Mouse (Mus musculus): ENCODE results near the gene Slc6a6. TPM values are rescaled to one million over a fixed set of nuclear protein-coding genes. Genes with fewer than 3 reads are reported as not detected.

Gene Slc6a6
- polyA plus RNA-seq, 1 experiment from 2014 or later: 64.0 TPM

DNA sequence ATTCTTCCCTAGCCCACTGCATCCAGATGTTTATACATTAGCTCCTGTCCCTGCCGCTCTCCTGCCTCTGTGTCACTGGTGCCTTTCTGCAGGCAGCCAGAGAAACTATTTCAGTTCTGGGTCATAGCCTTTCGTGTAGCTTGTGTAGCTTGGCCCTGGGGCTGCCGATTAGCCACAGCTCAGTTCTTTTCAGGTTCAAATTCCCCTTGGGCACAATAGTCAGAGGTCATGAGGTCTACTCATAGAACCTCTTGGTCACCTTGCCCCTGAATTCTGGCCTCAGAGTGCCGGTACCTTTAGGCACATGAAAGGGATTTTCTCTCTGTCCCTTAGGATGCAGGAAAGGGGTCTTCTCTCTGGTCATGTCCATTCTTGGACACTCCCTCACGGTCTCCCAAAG lies 62.9 kb downstream of the Slc6a6 start:
- Histone ChIP-seq H3K9ac (ENCODE audit: low read depth, low read length) (no peak overlapping the region), H3K4me1 (replicated peaks; ENCODE audit: control insufficient read depth, insufficient read depth, low read length) (no peaks in the 10 kb centered on the region), H3K9me3 (ENCODE audit: control insufficient read depth, low read length) (no peaks in the 10 kb centered on the region), H3K4me3 (ENCODE audit: low read depth, low read length) (no peak overlapping the region), H3K27ac (ENCODE audit: low read depth, low read length) (no peak overlapping the region), H3K27me3 (ENCODE audit: control insufficient read depth, insufficient read depth, low read length) (no peaks in the 10 kb centered on the region), H3K4me2 (replicated peaks; ENCODE audit: low read depth, low read length) (no peak overlapping the region), H3K36me3 (ENCODE audit: control insufficient read depth, insufficient read depth, low read length) (peaks cover 16% of the 10 kb centered on the region)
- ATAC-seq (ENCODE audit: low FRiP score) (no peak), DNase-seq (ENCODE audit: low spot score) (no peak)
- WGBS: 65% methylated on average over 5 of the region's 5 CpGs

DNA sequence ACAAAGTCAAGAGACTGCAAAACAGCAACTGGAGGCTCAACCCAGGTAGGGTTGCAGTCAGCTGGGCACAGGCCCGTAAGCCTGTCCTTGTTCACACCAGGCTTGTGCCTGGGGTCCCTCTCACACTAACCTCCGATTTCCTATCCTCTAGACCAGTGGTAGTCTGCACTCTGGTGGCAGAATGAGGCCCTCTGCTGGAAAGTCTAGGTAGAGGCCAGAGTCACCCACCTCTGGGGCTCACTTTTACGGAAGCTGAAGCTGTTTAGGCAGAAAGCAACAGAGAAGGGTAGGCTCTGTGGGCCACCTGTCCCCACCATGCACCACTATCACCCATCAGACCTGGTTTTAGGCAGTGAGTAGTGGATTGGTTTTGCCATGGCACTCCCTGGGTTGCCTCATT lies 67.1 kb downstream of the Slc6a6 start:
- Histone ChIP-seq H3K9me3 (ENCODE audit: control insufficient read depth, low read length) (no peaks in the 10 kb centered on the region), H3K27me3 (ENCODE audit: control insufficient read depth, insufficient read depth, low read length) (no peaks in the 10 kb centered on the region), H3K9ac (ENCODE audit: low read depth, low read length) (no peak overlapping the region), H3K4me3 (ENCODE audit: low read depth, low read length) (no peak overlapping the region), H3K4me2 (replicated peaks; ENCODE audit: low read depth, low read length) (no peak overlapping the region), H3K36me3 (ENCODE audit: control insufficient read depth, insufficient read depth, low read length) (peaks cover 11% of the 10 kb centered on the region), H3K27ac (ENCODE audit: low read depth, low read length) (no peak overlapping the region), H3K4me1 (replicated peaks; ENCODE audit: control insufficient read depth, insufficient read depth, low read length) (no peaks in the 10 kb centered on the region)
- DNase-seq (ENCODE audit: low spot score) (peak; percentile 33), ATAC-seq (ENCODE audit: low FRiP score) (no peak)
- WGBS: 65% methylated on average over 3 of the region's 3 CpGs

DNA sequence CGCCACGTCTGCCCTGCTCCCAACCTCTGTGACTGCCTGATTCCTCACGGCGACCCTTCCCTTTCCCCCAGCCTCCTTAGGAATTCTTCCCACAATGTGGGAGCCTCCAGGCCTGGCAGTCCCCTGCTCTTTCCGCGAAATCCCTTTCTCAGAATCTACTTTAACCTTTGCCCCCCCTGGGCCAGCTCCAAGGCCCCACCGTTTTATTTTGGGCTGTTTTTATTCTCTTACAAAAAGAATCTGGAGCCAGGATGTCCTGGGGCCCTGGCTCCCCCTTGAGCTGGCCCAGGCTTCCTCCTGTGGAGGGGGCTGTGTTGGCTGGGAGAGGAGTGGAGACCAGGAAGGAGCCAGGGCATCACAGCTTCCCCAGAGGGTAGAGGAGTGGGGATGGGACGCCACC lies 69.0 kb downstream of the Slc6a6 start:
- Histone ChIP-seq H3K9ac (ENCODE audit: low read depth, low read length) (no peak overlapping the region), H3K4me1 (replicated peaks; ENCODE audit: control insufficient read depth, insufficient read depth, low read length) (no peaks in the 10 kb centered on the region), H3K27ac (ENCODE audit: low read depth, low read length) (no peak overlapping the region), H3K4me2 (replicated peaks; ENCODE audit: low read depth, low read length) (no peak overlapping the region), H3K27me3 (ENCODE audit: control insufficient read depth, insufficient read depth, low read length) (no peaks in the 10 kb centered on the region), H3K9me3 (ENCODE audit: control insufficient read depth, low read length) (no peaks in the 10 kb centered on the region), H3K4me3 (ENCODE audit: low read depth, low read length) (no peak overlapping the region), H3K36me3 (ENCODE audit: control insufficient read depth, insufficient read depth, low read length) (peaks cover 11% of the 10 kb centered on the region)
- no peak for DNase-seq (ENCODE audit: low spot score)
- no peak for ATAC-seq (ENCODE audit: low FRiP score)
- WGBS: 55% methylated on average over 8 of the region's 8 CpGs

DNA sequence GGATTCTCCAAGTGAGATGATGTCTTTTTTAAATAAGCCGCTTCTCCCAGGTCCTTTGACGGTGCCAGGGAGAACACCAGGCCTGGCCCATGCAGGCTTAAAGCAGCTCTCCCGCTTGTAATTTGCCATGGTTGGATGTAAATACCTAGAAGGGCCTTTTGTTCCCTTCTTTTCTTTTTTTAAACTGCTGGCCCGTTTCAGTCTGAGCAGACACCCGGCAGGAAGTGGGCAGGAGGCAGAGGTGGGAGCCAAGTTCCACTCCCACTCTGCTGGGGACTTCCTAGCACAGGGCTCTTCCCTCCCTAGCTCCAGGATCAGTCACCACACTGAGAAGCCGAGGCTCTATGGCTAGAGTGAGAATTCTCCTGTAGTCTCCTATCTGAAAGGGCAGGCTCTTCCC lies 70.2 kb downstream of the Slc6a6 start:
- DNase-seq (ENCODE audit: low spot score): no peak
- Histone ChIP-seq H3K36me3 (ENCODE audit: control insufficient read depth, insufficient read depth, low read length) (peaks cover 7% of the 10 kb centered on the region), H3K4me2 (replicated peaks; ENCODE audit: low read depth, low read length) (no peak overlapping the region), H3K4me1 (replicated peaks; ENCODE audit: control insufficient read depth, insufficient read depth, low read length) (no peaks in the 10 kb centered on the region), H3K9me3 (ENCODE audit: control insufficient read depth, low read length) (no peaks in the 10 kb centered on the region), H3K27me3 (ENCODE audit: control insufficient read depth, insufficient read depth, low read length) (no peaks in the 10 kb centered on the region), H3K9ac (ENCODE audit: low read depth, low read length) (no peak overlapping the region), H3K27ac (ENCODE audit: low read depth, low read length) (no peak overlapping the region), H3K4me3 (ENCODE audit: low read depth, low read length) (no peak overlapping the region)
- no peak for ATAC-seq (ENCODE audit: low FRiP score)
- 53% methylated on average over 6 of the region's 6 CpGs for WGBS

DNA sequence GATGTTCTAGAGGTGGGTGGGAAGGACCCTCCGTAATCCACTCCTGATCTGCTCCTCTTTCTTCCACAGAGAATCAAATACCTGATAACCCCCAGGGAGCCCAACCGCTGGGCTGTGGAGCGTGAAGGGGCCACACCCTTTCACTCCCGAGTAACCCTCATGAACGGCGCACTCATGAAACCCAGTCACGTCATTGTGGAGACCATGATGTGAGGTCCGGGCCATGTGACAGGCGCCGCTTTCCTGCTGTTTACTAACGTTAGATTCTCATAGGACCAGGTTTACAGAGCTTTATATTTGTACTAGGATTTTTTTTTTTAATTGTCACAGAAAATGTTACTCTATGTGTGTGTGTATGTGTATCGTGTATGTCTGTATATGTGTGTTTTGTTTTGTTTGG lies 71.0 kb downstream of the Slc6a6 start:
- H3K9me3 ChIP-seq (ENCODE audit: control insufficient read depth, low read length): no peaks in the 10 kb centered on the region
- H3K9ac ChIP-seq (ENCODE audit: low read depth, low read length): no peak overlapping the region
- peaks cover 4% of the 10 kb centered on the region for H3K36me3 ChIP-seq (ENCODE audit: control insufficient read depth, insufficient read depth, low read length)
- DNase-seq (ENCODE audit: low spot score) (no peak), ATAC-seq (ENCODE audit: low FRiP score) (no peak)
- H3K27ac ChIP-seq (ENCODE audit: low read depth, low read length): no peak overlapping the region
- H3K4me2 ChIP-seq (replicated peaks; ENCODE audit: low read depth, low read length): no peak overlapping the region
- no peaks in the 10 kb centered on the region for H3K27me3 ChIP-seq (ENCODE audit: control insufficient read depth, insufficient read depth, low read length)
- WGBS: 86% methylated on average over 12 of the region's 12 CpGs
- no peaks in the 10 kb centered on the region for H3K4me1 ChIP-seq (replicated peaks; ENCODE audit: control insufficient read depth, insufficient read depth, low read length)
- H3K4me3 ChIP-seq (ENCODE audit: low read depth, low read length): no peak overlapping the region

DNA sequence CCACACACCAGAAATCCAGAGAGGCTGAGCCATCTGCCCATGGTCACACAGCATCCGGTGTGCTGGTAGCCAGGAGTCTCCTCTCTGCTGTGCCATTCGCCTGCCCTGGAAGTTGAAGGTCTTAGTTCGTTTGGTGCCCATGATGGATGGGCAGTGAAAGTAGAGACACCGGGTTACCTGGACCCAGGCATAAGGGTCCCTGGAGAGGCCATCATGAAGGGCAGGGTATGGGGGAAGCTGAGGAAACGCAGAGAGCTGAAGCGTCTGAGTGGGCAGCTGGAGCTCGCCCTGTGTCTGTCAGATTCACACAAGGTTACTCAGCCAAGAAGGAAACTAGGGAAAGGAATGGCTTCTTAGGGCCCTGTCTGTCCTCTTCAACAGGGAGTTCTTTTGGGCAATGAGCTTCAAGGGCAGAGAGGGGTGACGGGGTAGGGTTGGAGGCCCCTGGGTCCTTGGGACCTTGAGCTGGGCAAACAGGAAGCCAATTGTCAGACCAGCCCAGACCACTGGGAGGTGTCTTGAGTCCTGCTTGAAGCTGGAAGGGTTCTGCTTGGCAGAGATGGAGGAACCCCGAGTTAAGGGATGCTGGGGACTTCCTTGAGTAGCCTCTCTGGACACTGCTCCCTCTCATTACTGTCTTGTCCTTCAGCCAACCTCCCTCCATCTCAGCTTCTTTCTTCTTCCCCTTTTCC lies 78.3 kb downstream of the Slc6a6 start:
- Histone ChIP-seq H3K4me1 (replicated peaks; ENCODE audit: control insufficient read depth, insufficient read depth, low read length) (no peaks in the 10 kb centered on the region), H3K4me2 (replicated peaks; ENCODE audit: low read depth, low read length) (no peak overlapping the region), H3K36me3 (ENCODE audit: control insufficient read depth, insufficient read depth, low read length) (no peaks in the 10 kb centered on the region), H3K27ac (ENCODE audit: low read depth, low read length) (no peak overlapping the region), H3K4me3 (ENCODE audit: low read depth, low read length) (no peak overlapping the region), H3K9me3 (ENCODE audit: control insufficient read depth, low read length) (no peaks in the 10 kb centered on the region), H3K9ac (ENCODE audit: low read depth, low read length) (no peak overlapping the region), H3K27me3 (ENCODE audit: control insufficient read depth, insufficient read depth, low read length) (no peaks in the 10 kb centered on the region)
- WGBS: 81% methylated on average over 9 of the region's 9 CpGs
- ATAC-seq (ENCODE audit: low FRiP score) (no peak), DNase-seq (ENCODE audit: low spot score) (no peak)

DNA sequence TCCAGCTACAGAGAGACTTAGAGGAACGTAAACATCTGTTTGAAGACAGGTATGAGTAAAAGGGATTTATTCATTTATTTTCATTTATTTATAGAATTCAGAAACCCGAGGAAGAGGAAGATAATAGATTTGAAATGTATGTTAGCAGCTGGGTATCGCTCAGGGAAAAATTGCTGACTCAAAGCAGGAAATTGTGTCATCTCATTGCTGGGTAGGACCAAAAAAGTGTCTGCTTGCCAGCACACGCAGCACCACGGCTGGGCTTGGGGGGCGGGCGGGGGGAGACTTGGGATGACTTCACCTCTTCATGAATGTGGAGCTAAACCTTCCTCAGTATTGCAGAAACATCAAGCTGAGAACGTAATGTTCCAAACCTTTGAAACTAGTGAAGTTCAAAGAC lies 83.7 kb downstream of the Slc6a6 start:
- Histone ChIP-seq H3K36me3 (ENCODE audit: control insufficient read depth, insufficient read depth, low read length) (no peaks in the 10 kb centered on the region), H3K4me2 (replicated peaks; ENCODE audit: low read depth, low read length) (no peak overlapping the region), H3K9ac (ENCODE audit: low read depth, low read length) (no peak overlapping the region), H3K27ac (ENCODE audit: low read depth, low read length) (no peak overlapping the region), H3K4me3 (ENCODE audit: low read depth, low read length) (no peak overlapping the region), H3K9me3 (ENCODE audit: control insufficient read depth, low read length) (no peaks in the 10 kb centered on the region), H3K4me1 (replicated peaks; ENCODE audit: control insufficient read depth, insufficient read depth, low read length) (no peaks in the 10 kb centered on the region), H3K27me3 (ENCODE audit: control insufficient read depth, insufficient read depth, low read length) (no peaks in the 10 kb centered on the region)
- no peak for DNase-seq (ENCODE audit: low spot score)
- 87% methylated on average over 8 of the region's 8 CpGs for WGBS
- ATAC-seq (ENCODE audit: low FRiP score): no peak

DNA sequence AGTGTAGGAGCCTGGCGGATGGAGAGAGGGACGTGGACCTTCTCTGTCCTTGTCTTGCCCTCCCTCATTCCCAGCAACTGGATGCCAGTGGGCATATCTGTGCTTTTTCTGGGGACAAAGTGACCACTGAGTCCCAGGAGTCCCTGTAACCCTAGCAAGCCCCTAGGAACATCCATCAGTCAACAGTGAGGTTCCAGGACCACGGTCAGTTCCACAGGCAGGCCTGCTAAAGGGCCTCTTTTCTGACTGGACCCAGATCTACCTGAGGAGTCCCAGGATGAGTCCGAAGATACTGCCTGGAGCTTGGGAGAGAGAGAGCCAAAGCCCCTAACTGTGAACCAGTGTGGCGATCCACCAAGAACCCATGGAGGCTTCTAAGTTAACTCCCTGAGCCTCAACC lies 90.1 kb downstream of the Slc6a6 start:
- Histone ChIP-seq H3K9me3 (ENCODE audit: control insufficient read depth, low read length) (no peaks in the 10 kb centered on the region), H3K27me3 (ENCODE audit: control insufficient read depth, insufficient read depth, low read length) (no peaks in the 10 kb centered on the region), H3K4me3 (ENCODE audit: low read depth, low read length) (no peak overlapping the region), H3K27ac (ENCODE audit: low read depth, low read length) (no peak overlapping the region), H3K9ac (ENCODE audit: low read depth, low read length) (no peak overlapping the region), H3K4me1 (replicated peaks; ENCODE audit: control insufficient read depth, insufficient read depth, low read length) (no peaks in the 10 kb centered on the region), H3K4me2 (replicated peaks; ENCODE audit: low read depth, low read length) (no peak overlapping the region), H3K36me3 (ENCODE audit: control insufficient read depth, insufficient read depth, low read length) (no peaks in the 10 kb centered on the region)
- ATAC-seq (ENCODE audit: low FRiP score): no peak
- 76% methylated on average over 5 of the region's 5 CpGs for WGBS
- no peak for DNase-seq (ENCODE audit: low spot score)

DNA sequence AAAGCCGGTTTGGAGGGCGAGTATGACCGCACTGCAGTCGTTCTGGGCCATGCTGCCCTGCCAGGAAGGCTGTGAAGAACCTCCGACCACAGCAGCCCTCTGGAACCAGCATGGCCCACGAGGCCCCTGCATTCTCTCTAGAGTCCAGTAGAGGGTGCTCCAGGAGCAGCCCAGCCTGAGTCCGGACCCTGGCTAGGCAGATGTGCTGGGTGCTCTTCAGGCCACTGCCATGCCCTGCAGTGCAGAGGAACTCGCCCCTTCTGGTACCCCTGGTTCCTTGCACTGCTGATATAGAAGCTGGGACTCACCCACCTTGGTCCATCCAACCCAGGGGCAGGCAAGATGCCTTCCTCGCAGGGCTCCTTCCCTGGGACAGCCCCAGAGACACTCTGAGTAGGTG lies 92.7 kb downstream of the Slc6a6 start:
- Histone ChIP-seq H3K27ac (ENCODE audit: low read depth, low read length) (no peak overlapping the region), H3K4me1 (replicated peaks; ENCODE audit: control insufficient read depth, insufficient read depth, low read length) (no peaks in the 10 kb centered on the region), H3K36me3 (ENCODE audit: control insufficient read depth, insufficient read depth, low read length) (no peaks in the 10 kb centered on the region), H3K9ac (ENCODE audit: low read depth, low read length) (no peak overlapping the region), H3K27me3 (ENCODE audit: control insufficient read depth, insufficient read depth, low read length) (no peaks in the 10 kb centered on the region), H3K4me2 (replicated peaks; ENCODE audit: low read depth, low read length) (no peak overlapping the region), H3K9me3 (ENCODE audit: control insufficient read depth, low read length) (no peaks in the 10 kb centered on the region), H3K4me3 (ENCODE audit: low read depth, low read length) (no peak overlapping the region)
- ATAC-seq (ENCODE audit: low FRiP score) (peak; percentile 80), DNase-seq (ENCODE audit: low spot score) (peak; percentile 87)
- WGBS: 21% methylated on average over 9 of the region's 9 CpGs
